14 mouse cellular contexts compared by ENCODE assay signal in the genomic region with DNA sequence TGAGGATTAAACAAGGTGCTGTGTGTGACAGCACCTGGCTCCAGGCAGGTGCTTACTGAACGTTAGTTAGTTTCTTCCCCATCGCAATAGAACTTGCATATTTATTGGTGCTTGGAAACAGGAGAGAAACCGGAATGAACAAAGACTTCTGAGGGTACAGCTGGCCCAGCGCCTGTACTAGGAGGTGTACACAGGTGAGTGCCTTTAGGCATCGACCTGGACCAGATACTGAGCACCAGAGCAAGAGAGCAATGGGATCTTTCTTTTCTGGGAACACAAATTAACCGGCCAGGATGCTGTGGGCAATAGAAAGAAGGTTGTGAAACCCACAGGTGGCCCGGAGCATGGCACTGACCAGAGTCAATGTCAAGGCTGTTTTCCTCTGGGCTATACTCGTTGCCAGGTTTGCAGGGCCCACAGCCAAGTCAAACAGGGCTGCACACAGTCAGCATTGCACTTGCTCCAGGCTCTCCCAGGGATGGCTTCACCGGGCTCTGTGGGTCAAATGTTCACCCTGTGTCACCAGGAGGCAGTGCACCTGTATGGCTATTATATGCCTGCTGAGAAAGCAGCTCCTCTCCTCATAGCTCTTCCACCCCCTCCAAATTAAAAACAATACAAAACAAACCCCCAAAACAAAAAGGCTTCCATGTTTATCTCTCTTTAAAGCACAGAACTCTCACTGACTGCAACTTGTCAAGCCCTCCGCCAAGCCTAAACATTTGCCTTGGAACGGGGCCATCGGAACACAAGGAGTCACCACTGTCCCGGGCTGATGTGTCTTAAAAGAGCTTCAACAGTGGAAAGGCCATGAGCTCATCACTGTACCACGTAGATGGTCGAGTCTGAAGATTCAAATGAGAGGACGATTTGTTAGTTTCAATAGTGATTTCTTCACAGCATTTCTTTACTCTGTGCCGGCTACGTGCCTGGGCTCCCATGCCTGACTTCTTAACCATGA.
DNase-seq lines count a peak whose midpoint lies in the region; ATAC-seq and TF ChIP-seq lines count a peak whose summit lies in the region.
"Had no signal": no experiment of that assay in that cellular context is flagged by ENCODE, and none has a peak within 500 bp of the region (broad histone marks: within the 10 kb centered on the region; RNA-seq: fewer than 3 reads in every experiment).

No protein-coding gene starts in this region.

- no peaks in the 10 kb centered on the region for H3K36me3 ChIP-seq in heart, embryonic 13.5 days
- no peaks in the 10 kb centered on the region for H3K36me3 ChIP-seq in stomach, postnatal 0 days (ENCODE audit: control insufficient read depth, insufficient read depth, low read length)
- H3K36me3 ChIP-seq: hindbrain, embryonic 12.5 days had no signal

- peaks cover 7% of the 10 kb centered on the region; the same call in 1 of the 2 replicates for H3K4me1 ChIP-seq in heart, embryonic 13.5 days
- no peaks in the 10 kb centered on the region for H3K4me1 ChIP-seq in stomach, postnatal 0 days (replicated peaks; ENCODE audit: control insufficient read depth, insufficient read depth)
- H3K4me1 ChIP-seq: hindbrain, embryonic 12.5 days had no signal

- no peak overlapping the region for H3K27ac ChIP-seq in heart, embryonic 13.5 days (replicated peaks)
- no peak overlapping the region for H3K27ac ChIP-seq in stomach, postnatal 0 days (replicated peaks)
- H3K27ac ChIP-seq: hindbrain, embryonic 12.5 days; liver, embryonic 14.5 days had no signal

- no peak overlapping the region for H3K4me3 ChIP-seq in heart, embryonic 13.5 days
- H3K4me3 ChIP-seq in stomach, postnatal 0 days (ENCODE audit: low read depth, low read length) = no peak overlapping the region
- H3K4me3 ChIP-seq: hindbrain, embryonic 12.5 days; myocyte had no signal

- peak; percentile 42; the same call in 1 of the 2 replicates for ATAC-seq in heart, embryonic 13.5 days (ENCODE audit: extremely low read depth, insufficient number of reproducible peaks, low FRiP score, low TSS enrichment)
- no peak for ATAC-seq in stomach, postnatal 0 days (ENCODE audit: low FRiP score, low TSS enrichment)
- ATAC-seq: CD4-positive, CD25-positive, alpha-beta regulatory T cell, adult 4 months; forebrain, embryonic 14.5 days had no signal

- no peak for DNase-seq in heart, adult 9 months (ENCODE audit: low spot score in 2 of 2)
- DNase-seq in testis, postnatal 10 days (ENCODE audit: low spot score) = peak; percentile 42
- no peak for DNase-seq in testis, postnatal 14 days (ENCODE audit: low spot score)
- peak; percentile 48 for DNase-seq in heart, postnatal 4 days
- peak; percentile 28 for DNase-seq in stomach, postnatal 0 days (ENCODE audit: low spot score)
- DNase-seq in spleen, postnatal 4 days (ENCODE audit: low spot score in 2 of 2) = no peak
- no peak for DNase-seq in gastrocnemius, postnatal 25 days
- DNase-seq: right cerebral cortex, adult 18-20 months had no signal

- no peaks in the 10 kb centered on the region for H3K9me3 ChIP-seq in heart, embryonic 13.5 days
- no peaks in the 10 kb centered on the region for H3K9me3 ChIP-seq in stomach, postnatal 0 days (ENCODE audit: control insufficient read depth, low read length)
- H3K9me3 ChIP-seq: hindbrain, embryonic 12.5 days had no signal

- no peak for TF ChIP-seq EP300 in stomach, postnatal 0 days (optimal IDR thresholded peaks at IDR 0.05)

- H3K4me2 ChIP-seq in heart, embryonic 13.5 days = no peak overlapping the region
- H3K4me2 ChIP-seq in stomach, postnatal 0 days (replicated peaks; ENCODE audit: low read depth) = no peak overlapping the region
- H3K4me2 ChIP-seq: hindbrain, embryonic 12.5 days had no signal

- no peak overlapping the region for H3K9ac ChIP-seq in heart, embryonic 13.5 days
- no peak overlapping the region for H3K9ac ChIP-seq in stomach, postnatal 0 days (ENCODE audit: low read length)
- H3K9ac ChIP-seq: hindbrain, embryonic 12.5 days; liver, embryonic 14.5 days had no signal

- 63% methylated on average over 18 of the region's 18 CpGs for WGBS in heart, embryonic 13.5 days
- WGBS in stomach, postnatal 0 days = 46% methylated on average over 18 of the region's 18 CpGs

- no peaks in the 10 kb centered on the region for H3K27me3 ChIP-seq in heart, embryonic 13.5 days (replicated peaks)
- no peaks in the 10 kb centered on the region for H3K27me3 ChIP-seq in stomach, postnatal 0 days (ENCODE audit: control insufficient read depth, insufficient read depth, low read length)
- H3K27me3 ChIP-seq: hindbrain, embryonic 12.5 days had no signal

- no peak for TF ChIP-seq CTCF in stomach, postnatal 0 days (IDR thresholded peaks at IDR 0.05; ENCODE audit: low read depth)

Comparison
In these comparisons a context has a peak if more than half of its experiments do, and no peak if none do; other contexts are left out.
1. DNase-seq: peak in testis, postnatal 10 days (single experiment), heart, postnatal 4 days (single experiment) and stomach, postnatal 0 days (single experiment); none in heart, adult 9 months (0 of 2), testis, postnatal 14 days (single experiment), spleen, postnatal 4 days (0 of 2) and gastrocnemius, postnatal 25 days (single experiment).